Mouse (Mus musculus) testis, adult 2 months (tissue): ENCODE measurements around the gene Tmem135.

Source experiments
- CTCF ChIP-seq: fragments of 200-500 bp; IDR thresholded peaks from 2 replicates; pipeline ENCODE4 v1.5.1; 2012; ENCODE audit warnings: low read depth, mild to moderate bottlenecking, inconsistent platforms, low read length, moderate library complexity; ENCODE audit not compliant: control insufficient read depth, insufficient read depth, insufficient replicate concordance
- POLR2A ChIP-seq: fragments of 200-500 bp; IDR thresholded peaks from 2 replicates; pipeline ENCODE4 v1.6.1; 2012; ENCODE audit warnings: low read depth, mild to moderate bottlenecking, inconsistent platforms, low read length, moderate library complexity; ENCODE audit not compliant: control insufficient read depth

GRCm38 (mm10) chr7:89178601-89179000, 225.4 kb downstream of the Tmem135 start:
- no peak for TF ChIP-seq POLR2A
- no peak for TF ChIP-seq CTCF
